Mouse (Mus musculus) lung, postnatal 0 days (tissue): ENCODE measurements at regions not wholly inside any gene's neighbourhood (a gene's known extent, or its start where the extent isn't known, plus 50 kb on each side); places are given as distances from the start of the nearest gene placed in this dataset.

Experiments
- CTCF ChIP-seq: IDR thresholded peaks from 2 replicates; pipeline ENCODE4 v1.5.1; 2016; ENCODE audit warnings: antibody characterized with exemption, mild to moderate bottlenecking
- EP300 ChIP-seq: IDR thresholded peaks from 2 replicates; pipeline ENCODE4 v1.6.1; 2016; ENCODE audit warnings: antibody characterized with exemption, mild to moderate bottlenecking, control low read depth

GRCm38 (mm10) chr6:31207231-31207630 lies 191.3 kb upstream of the Mkln1 start:
- TF ChIP-seq CTCF = no peak
- no peak for TF ChIP-seq EP300
